Mouse (Mus musculus): ENCODE data around the gene Ess2.
A peak's percentile ranks its signal among the peaks of the same experiment; 100 is the strongest.
"Not testable (repeated sequence)": the region's sequence is repeated elsewhere in the genome, so short reads cannot be mapped to it uniquely, and the experiment has no call there.

The Ess2 gene

DNA sequence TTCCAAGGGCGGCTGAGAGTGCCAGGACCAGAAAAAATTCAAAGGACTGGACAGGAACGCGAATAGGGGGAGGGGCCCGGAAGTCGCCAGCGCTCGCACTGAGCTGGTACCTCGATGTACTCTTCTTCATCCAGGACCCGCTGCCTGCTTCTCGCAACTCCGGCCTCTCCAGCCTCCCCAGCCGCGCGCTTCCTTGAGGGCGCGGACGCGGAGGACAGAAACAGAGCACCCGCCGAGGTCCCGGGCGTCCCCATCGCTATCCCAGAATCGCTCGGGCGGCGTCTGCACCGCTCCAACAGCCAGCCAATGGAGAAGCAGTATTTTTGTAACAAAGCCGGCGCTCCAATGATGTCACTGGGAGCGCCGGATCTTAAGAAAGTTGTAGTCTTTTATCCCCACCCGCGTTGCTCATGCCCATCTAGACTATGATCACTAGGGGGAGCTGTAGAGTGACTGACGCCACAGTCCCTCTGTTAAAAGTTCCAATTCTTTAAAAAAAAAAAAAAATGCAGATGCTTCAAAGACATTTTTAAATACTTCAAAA, at the start of gene Ess2:
TSS of gene Ess2 (minus strand) at position 297 of the 544 bp plus-strand sequence.
- DNase-seq (ENCODE audit: low read depth, low spot score), result peak; percentile 93

- not testable (repeated sequence) for DNase-seq (ENCODE audit: low read depth, low spot score)
Observed at GRCm38 (mm10) chr16:17956052-17956638, 45.0 kb upstream of the Ess2 start.

GRCm38 (mm10) chr16:17951618-17952017, 40.5 kb upstream of the Ess2 start:
- no peak for DNase-seq (ENCODE audit: low read depth, low spot score)

- no peak for DNase-seq (ENCODE audit: low read depth, low spot score)
Observed at GRCm38 (mm10) chr16:17950068-17950467, 38.9 kb upstream of the Ess2 start.

DNA sequence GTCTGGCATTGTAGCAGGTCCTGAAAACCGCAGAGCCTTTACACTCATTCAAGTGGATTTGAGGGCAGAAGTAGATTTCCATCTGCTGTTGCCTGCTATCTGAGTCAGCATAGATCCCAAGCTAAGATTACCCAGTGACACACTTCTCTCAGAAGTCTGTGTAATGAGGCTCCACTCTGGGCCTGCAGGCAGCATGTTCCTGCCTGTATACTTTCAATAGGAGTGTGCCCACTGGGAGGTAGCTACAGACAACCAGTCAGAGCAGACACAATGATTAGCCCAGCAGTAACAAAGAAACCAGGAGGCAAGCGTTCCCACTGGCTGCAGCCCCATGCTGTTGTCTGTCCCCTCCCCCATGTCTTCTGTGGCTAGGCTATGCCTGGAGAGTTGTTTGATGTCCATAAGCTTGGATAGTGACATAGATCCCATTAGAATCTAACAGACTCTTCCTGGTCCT, 38.3 kb upstream of the Ess2 start:
- DNase-seq (ENCODE audit: low read depth, low spot score), result no peak

DNA sequence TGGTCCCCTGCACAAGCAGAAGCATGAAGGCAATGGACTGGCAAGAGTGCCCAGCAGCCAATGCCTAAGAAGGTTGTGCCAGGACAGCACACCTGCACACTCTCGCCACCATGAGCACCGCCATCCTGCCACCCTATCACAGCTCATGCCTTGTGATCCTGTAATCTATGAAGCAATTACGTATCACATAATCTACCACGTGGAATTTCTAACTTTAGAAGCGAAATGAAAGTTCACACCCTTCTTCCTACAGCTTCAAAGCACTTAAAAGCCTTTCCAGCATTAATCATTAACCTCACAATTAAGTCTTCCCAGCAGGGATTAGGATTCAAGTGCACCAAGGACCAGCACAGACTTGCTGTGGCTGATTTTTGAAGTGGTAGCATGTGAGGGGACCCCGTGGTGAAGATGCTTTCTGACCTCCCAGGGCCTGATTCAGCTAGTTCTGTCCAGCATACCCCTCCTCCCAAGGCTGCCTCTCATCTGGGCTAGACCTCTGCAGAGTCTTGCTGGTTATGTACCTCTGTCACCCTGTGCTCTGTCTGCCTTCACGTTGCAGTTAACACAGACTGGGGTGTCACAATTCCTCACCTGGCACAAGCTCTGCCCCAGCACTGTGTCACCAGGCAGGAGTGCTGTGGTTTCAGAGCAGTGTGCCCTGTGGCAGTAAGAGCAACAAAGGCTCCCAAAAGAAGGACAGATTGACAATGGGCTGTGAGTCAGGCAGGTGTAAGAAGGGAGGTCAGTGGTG, 34.1 kb upstream of the Ess2 start:
- no peak for DNase-seq (ENCODE audit: low read depth, low spot score)

DNA sequence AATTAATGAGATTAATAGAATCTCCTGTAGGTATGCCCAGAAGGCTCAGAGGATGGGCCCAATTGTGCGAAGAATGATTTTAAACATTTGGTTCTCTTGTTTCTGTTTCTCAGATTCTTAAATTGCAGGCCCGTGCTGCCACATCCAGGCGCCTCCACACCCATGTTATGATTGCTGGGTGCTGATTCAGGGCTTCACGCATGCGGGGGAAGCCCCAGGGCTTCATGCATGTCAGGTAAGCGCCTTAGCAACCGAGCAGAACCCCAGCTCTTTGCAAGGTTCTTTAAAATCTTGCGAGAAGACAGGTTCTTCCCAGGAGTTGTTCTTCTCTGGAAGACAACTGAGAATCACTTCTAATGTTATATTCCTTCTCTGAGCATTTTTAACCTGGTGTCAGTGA, 32.3 kb upstream of the Ess2 start:
- no peak for DNase-seq (ENCODE audit: low read depth, low spot score)

GRCm38 (mm10) chr16:17939255-17939751, 28.2 kb upstream of the Ess2 start:
- DNase-seq (ENCODE audit: low read depth, low spot score), result no peak

DNA sequence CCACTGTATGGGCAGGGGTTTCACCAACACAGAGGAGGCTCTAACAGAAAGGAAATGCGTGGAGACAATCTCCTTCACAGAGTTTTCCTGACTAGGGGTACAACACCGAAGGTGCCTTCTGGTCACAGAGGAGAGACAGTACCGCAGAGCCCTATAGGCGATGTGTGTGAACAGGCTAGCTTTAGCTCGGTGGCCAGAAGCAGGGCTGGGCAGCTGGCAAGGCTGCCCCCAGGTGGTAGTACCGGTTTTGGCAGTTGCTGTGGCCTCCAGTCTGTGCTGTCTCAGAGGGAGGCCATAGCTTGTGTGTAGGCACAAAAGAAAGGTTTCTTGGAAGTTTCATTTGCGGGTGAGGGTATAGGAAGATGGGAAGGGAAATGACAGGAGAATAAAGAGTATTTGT, 27.7 kb upstream of the Ess2 start:
- no peak for DNase-seq (ENCODE audit: low read depth, low spot score)

GRCm38 (mm10) chr16:17938187-17938586, 27.0 kb upstream of the Ess2 start:
- no peak for DNase-seq (ENCODE audit: low read depth, low spot score)

- DNase-seq (ENCODE audit: low read depth, low spot score), result no peak
Observed at GRCm38 (mm10) chr16:17936776-17937175, 25.6 kb upstream of the Ess2 start.

DNA sequence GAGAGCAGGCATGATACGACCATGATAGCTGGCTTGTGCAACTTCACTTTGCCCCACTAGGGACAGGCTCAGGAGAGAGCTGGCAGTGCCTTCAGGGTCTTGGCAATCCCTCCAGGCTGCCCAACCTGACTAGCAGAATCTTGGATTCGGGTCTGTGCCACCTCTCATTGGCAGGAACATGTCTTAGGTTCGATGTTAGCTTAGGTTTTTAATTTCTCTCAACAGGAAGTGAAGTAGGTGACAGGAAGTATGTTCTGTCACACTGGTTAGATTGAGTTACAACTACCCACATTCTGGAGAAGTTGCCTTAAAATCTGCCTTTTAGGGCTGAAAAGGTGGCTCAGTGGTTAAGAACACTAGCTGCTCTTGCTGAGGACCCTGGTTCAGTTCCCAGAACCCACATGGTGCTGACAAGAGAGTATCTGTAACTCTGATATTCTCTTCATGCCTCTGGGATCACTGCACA, 23.3 kb upstream of the Ess2 start:
- DNase-seq (ENCODE audit: low read depth, low spot score), result no peak

DNA sequence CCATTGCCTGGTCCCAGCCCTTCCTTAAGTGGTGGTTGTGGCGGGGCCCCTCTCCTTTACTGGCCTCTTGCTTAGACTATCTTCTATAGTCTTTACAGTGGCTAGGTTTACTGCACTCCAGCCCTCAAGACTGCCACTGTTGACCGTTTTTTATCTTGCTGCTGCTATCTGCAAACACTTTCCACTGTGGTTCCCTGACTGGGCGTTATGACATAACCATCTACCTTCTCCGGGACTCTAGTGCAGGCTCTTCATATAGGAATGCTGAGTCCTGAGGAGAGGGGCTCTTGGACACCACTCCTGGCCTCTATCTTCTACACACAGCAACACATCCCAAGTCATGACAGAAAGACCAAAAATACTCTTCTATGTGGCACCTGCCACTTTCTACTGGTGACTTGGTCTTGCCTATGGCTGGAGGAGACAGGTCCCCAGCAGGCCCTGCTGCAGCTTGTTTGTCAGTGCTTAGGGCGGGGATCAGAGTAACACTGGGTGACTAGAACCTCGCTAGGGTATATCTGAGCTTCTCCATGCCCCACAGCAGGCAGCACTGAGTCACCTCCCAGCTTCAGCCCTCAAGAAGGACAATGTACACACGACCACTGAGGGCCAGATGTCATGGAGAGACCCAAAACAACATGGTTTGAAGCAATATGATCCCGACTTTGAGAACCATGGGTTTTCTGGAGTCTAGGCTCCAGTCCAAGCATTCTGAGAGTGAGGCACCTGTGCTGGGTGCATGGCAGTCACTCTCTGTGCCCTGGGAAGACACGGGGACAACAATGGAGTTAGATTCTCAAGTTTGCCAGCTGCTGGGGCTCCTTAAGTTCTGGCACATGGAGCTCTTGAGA, 22.7 kb upstream of the Ess2 start:
- DNase-seq (ENCODE audit: low read depth, low spot score), result no peak

DNA sequence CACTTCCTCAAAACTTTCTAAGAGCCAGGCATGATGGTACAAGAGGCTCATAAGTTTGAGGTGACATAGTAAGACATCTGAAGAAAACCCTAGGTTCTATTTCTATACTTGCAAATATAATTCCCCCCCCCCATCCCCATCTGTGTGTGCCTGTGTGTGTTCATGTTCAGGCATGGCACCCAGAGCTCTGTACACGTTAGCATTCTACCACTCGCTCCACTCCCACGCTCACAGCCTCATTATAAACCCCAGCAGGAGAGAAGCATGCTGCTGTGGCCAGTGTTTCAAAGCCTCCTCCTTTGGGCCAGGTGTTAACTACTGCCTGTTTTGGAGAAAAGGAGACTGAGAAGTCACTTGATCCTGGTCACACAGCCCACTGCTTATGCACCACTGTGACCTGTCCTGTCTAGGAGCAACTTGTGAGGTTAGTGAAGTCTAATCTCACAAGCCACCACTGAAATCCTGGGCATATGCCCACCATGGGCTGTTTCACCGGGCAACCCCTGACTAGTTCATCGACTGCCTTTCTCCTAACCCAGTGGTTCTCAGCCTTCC, 20.8 kb upstream of the Ess2 start:
- no peak for DNase-seq (ENCODE audit: low read depth, low spot score)

GRCm38 (mm10) chr16:17929631-17930030, 18.5 kb upstream of the Ess2 start:
- no peak for DNase-seq (ENCODE audit: low read depth, low spot score)

GRCm38 (mm10) chr16:17929211-17929610, 18.1 kb upstream of the Ess2 start:
- no peak for DNase-seq (ENCODE audit: low read depth, low spot score)

- DNase-seq (ENCODE audit: low read depth, low spot score), result no peak
Observed at GRCm38 (mm10) chr16:17928627-17929104, 17.5 kb upstream of the Ess2 start.

DNA sequence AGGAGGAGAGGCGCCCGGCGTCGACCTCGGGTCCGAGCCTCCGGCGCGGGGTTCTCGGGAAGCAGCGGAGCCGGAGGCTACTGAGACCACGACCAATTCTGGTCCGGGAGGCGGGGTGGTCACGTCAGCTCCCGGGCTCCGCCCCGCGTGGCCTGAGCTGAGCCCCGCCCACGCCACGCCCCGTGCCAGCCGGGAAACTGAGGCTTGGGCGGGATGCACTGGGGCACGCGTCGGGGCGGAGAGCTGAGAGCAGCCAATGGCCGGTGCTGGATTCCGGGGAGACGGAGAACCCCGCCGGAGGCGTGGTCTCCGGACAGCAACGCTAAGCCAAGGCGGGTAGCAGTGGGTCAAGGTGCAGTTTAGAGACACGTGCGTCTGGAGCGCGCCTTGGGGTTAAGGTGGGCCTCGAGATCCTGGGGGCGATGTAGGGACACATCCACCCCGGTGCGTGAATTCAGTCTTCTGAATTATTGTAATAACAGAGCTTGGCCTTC, 17.0 kb upstream of the Ess2 start, which contains the start of gene Slc25a1:
TSS of gene Slc25a1 (minus strand) at position 133 of the 494 bp plus-strand sequence.
- no peak for DNase-seq (ENCODE audit: low read depth, low spot score)

DNA sequence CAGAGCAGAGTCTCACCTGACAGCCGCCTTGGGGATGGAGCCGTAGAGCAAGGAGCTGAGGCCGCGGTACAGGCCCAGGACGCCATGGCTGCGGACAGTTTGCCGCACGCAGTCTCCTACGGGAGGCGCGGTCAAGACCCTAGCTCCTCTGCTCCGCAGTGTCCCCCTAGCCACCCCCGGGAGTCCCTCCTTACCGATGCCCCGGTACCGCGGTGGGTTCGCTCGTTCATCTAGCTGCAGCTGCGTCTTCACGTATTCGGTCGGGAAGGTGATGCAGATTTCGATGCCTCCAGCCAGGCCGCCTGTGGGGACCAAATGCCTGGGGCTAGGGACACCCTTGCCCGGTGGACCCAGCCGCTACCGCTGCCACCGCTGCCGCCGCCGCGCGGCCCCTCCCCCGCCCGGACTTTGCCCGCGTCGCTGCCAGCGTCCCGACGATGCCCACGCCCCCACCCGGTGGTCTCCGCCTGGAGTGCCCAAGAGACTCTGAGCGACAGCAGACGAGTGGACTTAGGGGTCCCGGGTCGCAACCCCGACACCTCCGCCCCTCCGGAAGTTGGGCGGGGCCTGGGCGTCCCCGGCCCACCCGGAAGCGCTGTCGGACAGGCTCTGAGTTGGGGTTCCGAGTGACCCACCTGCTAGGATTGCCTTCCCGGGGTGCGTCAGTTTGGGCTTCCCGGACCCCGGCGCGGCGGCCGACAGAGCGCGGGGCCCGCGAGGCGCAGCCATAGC, 16.4 kb upstream of the Ess2 start:
- DNase-seq (ENCODE audit: low read depth, low spot score), result no peak

DNA sequence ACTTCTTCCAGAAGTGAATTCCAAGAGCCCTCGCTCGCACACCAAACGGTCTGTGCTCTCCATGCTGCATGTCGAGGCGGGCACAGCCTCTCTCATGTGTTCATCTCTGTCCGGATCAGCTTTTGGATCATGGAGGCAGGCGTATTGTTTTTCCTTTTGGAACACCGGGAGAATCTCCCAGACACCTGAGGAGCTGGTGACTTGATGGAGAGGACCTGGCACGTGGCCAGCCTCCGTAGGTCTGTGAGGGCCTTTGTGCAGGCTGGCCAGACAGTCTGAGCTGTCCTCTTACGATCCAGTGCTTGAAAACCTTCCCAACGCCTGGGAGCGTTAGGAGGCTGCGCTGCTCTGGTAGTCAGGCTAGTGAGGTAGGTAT, 11.0 kb upstream of the Ess2 start:
- no peak for DNase-seq (ENCODE audit: low read depth, low spot score)

Data from retina, adult 2 months (tissue).